Mouse (Mus musculus): ENCODE measurements around the gene Ptpn14. TPM values are rescaled to one million over a fixed set of nuclear protein-coding genes. Genes with fewer than 3 reads are reported as not detected.

Ptpn14 gene
- polyA plus RNA-seq, 1 experiment: 13.6 TPM

GRCm38 (mm10) chr1:189715915-189716797, 11.9 kb upstream of the Ptpn14 start:
- Histone ChIP-seq H3K36me3 (ENCODE audit: control insufficient read depth, insufficient read depth) (no peaks in the 10 kb centered on the region), H3K27me3 (ENCODE audit: control insufficient read depth, insufficient read depth, insufficient read length) (no peaks in the 10 kb centered on the region), H3K4me2 (ENCODE audit: low read depth) (peak overlapping the region; percentile 71), H3K4me3 (no peak overlapping the region), H3K79me2 (ENCODE audit: control insufficient read depth, insufficient read depth) (no peaks in the 10 kb centered on the region), H3ac (ENCODE audit: control insufficient read depth, insufficient read length) (no peak overlapping the region)
- TF ChIP-seq SRF (IDR thresholded peaks at IDR 0.05; ENCODE audit: control insufficient read depth, insufficient read length, low read depth): no peak
- TF ChIP-seq CEBPB (IDR thresholded peaks at IDR 0.05; ENCODE audit: insufficient read depth, poor library complexity, severe bottlenecking): no peak
- no peak for TF ChIP-seq REST (IDR thresholded peaks at IDR 0.05; ENCODE audit: insufficient read depth, insufficient read length)
- no peak for TF ChIP-seq MAX (IDR thresholded peaks at IDR 0.05; ENCODE audit: low read depth)
- no peak for TF ChIP-seq USF1 (IDR thresholded peaks at IDR 0.05; ENCODE audit: low read depth)
- TF ChIP-seq E2F4 (IDR thresholded peaks at IDR 0.05; ENCODE audit: insufficient read depth): no peak
- TF ChIP-seq MYOG (IDR thresholded peaks at IDR 0.05; ENCODE audit: control insufficient read depth in 1 of 3, insufficient read depth in 1 of 3, insufficient read length in 2 of 3, low read depth in 2 of 3): no peak
- no peak for TF ChIP-seq POLR2A (IDR thresholded peaks at IDR 0.05; ENCODE audit: insufficient read length, low read depth)
- no peak for TF ChIP-seq POLR2AphosphoS2 (IDR thresholded peaks at IDR 0.05; ENCODE audit: insufficient read length, low read depth)
- no peak for TF ChIP-seq TCF12 (IDR thresholded peaks at IDR 0.05; ENCODE audit: insufficient read depth, poor library complexity, severe bottlenecking)
- no peak for TF ChIP-seq MYOD1 (IDR thresholded peaks at IDR 0.05; ENCODE audit: control insufficient read depth in 1 of 3, insufficient read length in 2 of 3, low read depth in 2 of 3)
- no peak for TF ChIP-seq TCF3 (IDR thresholded peaks at IDR 0.05; ENCODE audit: insufficient read length, low read depth)

- peak overlapping the region; percentile 5 for H3K4me3 ChIP-seq
- no peaks in the 10 kb centered on the region for H3K36me3 ChIP-seq (ENCODE audit: control insufficient read depth, insufficient read depth)
- no peak overlapping the region for H3ac ChIP-seq (ENCODE audit: control insufficient read depth, insufficient read length)
- TF ChIP-seq REST (IDR thresholded peaks at IDR 0.05; ENCODE audit: insufficient read depth, insufficient read length) (no peak), MYOD1 (IDR thresholded peaks at IDR 0.05; ENCODE audit: control insufficient read depth in 1 of 3, insufficient read length in 2 of 3, low read depth in 2 of 3) (no peak), TCF12 (IDR thresholded peaks at IDR 0.05; ENCODE audit: insufficient read depth, poor library complexity, severe bottlenecking) (no peak), SRF (IDR thresholded peaks at IDR 0.05; ENCODE audit: control insufficient read depth, insufficient read length, low read depth) (no peak), MYOG (IDR thresholded peaks at IDR 0.05; ENCODE audit: control insufficient read depth in 1 of 3, insufficient read depth in 1 of 3, insufficient read length in 2 of 3, low read depth in 2 of 3) (no peak), POLR2A (IDR thresholded peaks at IDR 0.05; ENCODE audit: insufficient read length, low read depth) (no peak), POLR2AphosphoS2 (IDR thresholded peaks at IDR 0.05; ENCODE audit: insufficient read length, low read depth) (no peak), CEBPB (IDR thresholded peaks at IDR 0.05; ENCODE audit: insufficient read depth, poor library complexity, severe bottlenecking) (no peak), USF1 (IDR thresholded peaks at IDR 0.05; ENCODE audit: low read depth) (no peak), MAX (IDR thresholded peaks at IDR 0.05; ENCODE audit: low read depth) (no peak)
- H3K4me2 ChIP-seq (ENCODE audit: low read depth): no peak overlapping the region
- no peaks in the 10 kb centered on the region for H3K27me3 ChIP-seq (ENCODE audit: control insufficient read depth, insufficient read depth, insufficient read length)
- H3K79me2 ChIP-seq (ENCODE audit: control insufficient read depth, insufficient read depth): no peaks in the 10 kb centered on the region
These were observed 10.5 kb upstream of the Ptpn14 start for GRCm38 (mm10) chr1:189717546-189717945.

- Histone ChIP-seq H3K27me3 (ENCODE audit: control insufficient read depth, insufficient read depth, insufficient read length) (no peaks in the 10 kb centered on the region), H3ac (ENCODE audit: control insufficient read depth, insufficient read length) (no peak overlapping the region), H3K36me3 (ENCODE audit: control insufficient read depth, insufficient read depth) (no peaks in the 10 kb centered on the region), H3K79me2 (ENCODE audit: control insufficient read depth, insufficient read depth) (no peaks in the 10 kb centered on the region), H3K4me2 (ENCODE audit: low read depth) (peak overlapping the region; percentile 81), H3K4me3 (peak overlapping the region; percentile 5)
- no peak for TF ChIP-seq POLR2AphosphoS2 (IDR thresholded peaks at IDR 0.05; ENCODE audit: insufficient read length, low read depth)
- no peak for TF ChIP-seq CEBPB (IDR thresholded peaks at IDR 0.05; ENCODE audit: insufficient read depth, poor library complexity, severe bottlenecking)
- TF ChIP-seq MYOD1 (IDR thresholded peaks at IDR 0.05; ENCODE audit: control insufficient read depth in 1 of 3, insufficient read length in 2 of 3, low read depth in 2 of 3): peak in 2 of 3 experiments; percentile 47 to 51
- TF ChIP-seq TCF12 (IDR thresholded peaks at IDR 0.05; ENCODE audit: insufficient read depth, poor library complexity, severe bottlenecking): peak; percentile 2
- no peak for TF ChIP-seq E2F4 (IDR thresholded peaks at IDR 0.05; ENCODE audit: insufficient read depth)
- TF ChIP-seq SRF (IDR thresholded peaks at IDR 0.05; ENCODE audit: control insufficient read depth, insufficient read length, low read depth): no peak
These were observed 9.5 kb upstream of the Ptpn14 start for GRCm38 (mm10) chr1:189718600-189718999.

GRCm38 (mm10) chr1:189726121-189726520, 1.9 kb upstream of the Ptpn14 start:
- no peaks in the 10 kb centered on the region for H3K27me3 ChIP-seq (ENCODE audit: control insufficient read depth, insufficient read depth, insufficient read length)
- H3K4me2 ChIP-seq (ENCODE audit: low read depth): no peak overlapping the region
- H3K79me2 ChIP-seq (ENCODE audit: control insufficient read depth, insufficient read depth): peaks cover 31% of the 10 kb centered on the region
- no peaks in the 10 kb centered on the region for H3K36me3 ChIP-seq (ENCODE audit: control insufficient read depth, insufficient read depth)
- no peak for TF ChIP-seq MYOG (IDR thresholded peaks at IDR 0.05; ENCODE audit: control insufficient read depth in 1 of 3, insufficient read depth in 1 of 3, insufficient read length in 2 of 3, low read depth in 2 of 3)
- TF ChIP-seq TCF12 (IDR thresholded peaks at IDR 0.05; ENCODE audit: insufficient read depth, poor library complexity, severe bottlenecking): no peak
- TF ChIP-seq E2F4 (IDR thresholded peaks at IDR 0.05; ENCODE audit: insufficient read depth): no peak
- no peak for TF ChIP-seq POLR2AphosphoS2 (IDR thresholded peaks at IDR 0.05; ENCODE audit: insufficient read length, low read depth)
- TF ChIP-seq MYOD1 (IDR thresholded peaks at IDR 0.05; ENCODE audit: control insufficient read depth in 1 of 3, insufficient read length in 2 of 3, low read depth in 2 of 3): no peak
- no peak for TF ChIP-seq USF1 (IDR thresholded peaks at IDR 0.05; ENCODE audit: low read depth)
- H3K4me3 ChIP-seq: no peak overlapping the region
- no peak overlapping the region for H3ac ChIP-seq (ENCODE audit: control insufficient read depth, insufficient read length)

All from myocyte (in vitro differentiated cells).